Mouse (Mus musculus) fat pad, adult 2 months (tissue): ENCODE results near the gene C1qtnf1.

ENCODE experiments used
- DNase-seq: peaks from one replicate; pipeline ENCODE4 v3.0.0-alpha.2; 2011; ENCODE audit warnings: low read depth, low spot score; ENCODE audit errors: extremely low read depth

Gene C1qtnf1

GRCm38 (mm10) chr11:118469509-118470160 is 41.6 kb downstream of the C1qtnf1 start:
- DNase-seq: no peak

- no peak for DNase-seq
Observed at GRCm38 (mm10) chr11:118470234-118470966, 42.4 kb downstream of the C1qtnf1 start.

DNA sequence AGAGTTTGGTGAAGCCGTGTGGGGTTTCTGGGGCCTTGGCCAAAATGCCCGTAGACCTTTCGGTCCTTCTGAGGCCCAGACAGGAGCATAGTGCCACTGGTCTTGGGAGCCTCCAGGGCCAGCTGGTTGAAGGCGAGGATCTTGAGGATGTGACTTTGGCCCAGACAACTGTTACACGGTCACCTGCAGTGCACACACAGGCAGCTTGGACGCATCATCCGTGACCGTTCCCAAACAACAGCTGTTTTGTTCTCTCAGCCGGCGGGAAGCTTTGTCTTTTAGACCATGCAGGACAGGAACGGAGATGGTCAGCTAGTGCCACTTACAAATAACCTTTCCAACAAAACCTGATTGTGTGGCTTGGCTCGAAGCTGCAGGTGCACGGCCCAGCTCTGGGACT is 43.7 kb downstream of the C1qtnf1 start:
- DNase-seq: no peak

DNA sequence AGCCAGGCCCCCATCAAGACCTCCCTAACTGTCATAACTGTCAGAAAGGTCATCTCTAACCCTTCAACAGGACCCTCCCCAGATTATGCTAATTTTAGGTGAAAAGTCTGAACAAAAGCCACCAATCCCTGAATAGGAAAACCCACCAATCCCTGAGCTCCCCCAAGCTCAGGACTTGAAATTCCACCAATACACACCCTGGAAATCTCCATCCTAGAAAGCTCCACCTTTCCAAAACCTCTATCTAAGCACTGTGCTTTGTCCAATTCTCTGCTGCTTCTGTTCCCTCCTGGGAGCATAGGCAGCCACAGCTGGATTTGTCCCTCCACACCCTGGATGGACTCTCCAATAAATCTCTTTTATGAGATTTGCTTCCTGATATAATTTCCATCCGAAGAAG is 45.2 kb downstream of the C1qtnf1 start:
- no peak for DNase-seq

DNA sequence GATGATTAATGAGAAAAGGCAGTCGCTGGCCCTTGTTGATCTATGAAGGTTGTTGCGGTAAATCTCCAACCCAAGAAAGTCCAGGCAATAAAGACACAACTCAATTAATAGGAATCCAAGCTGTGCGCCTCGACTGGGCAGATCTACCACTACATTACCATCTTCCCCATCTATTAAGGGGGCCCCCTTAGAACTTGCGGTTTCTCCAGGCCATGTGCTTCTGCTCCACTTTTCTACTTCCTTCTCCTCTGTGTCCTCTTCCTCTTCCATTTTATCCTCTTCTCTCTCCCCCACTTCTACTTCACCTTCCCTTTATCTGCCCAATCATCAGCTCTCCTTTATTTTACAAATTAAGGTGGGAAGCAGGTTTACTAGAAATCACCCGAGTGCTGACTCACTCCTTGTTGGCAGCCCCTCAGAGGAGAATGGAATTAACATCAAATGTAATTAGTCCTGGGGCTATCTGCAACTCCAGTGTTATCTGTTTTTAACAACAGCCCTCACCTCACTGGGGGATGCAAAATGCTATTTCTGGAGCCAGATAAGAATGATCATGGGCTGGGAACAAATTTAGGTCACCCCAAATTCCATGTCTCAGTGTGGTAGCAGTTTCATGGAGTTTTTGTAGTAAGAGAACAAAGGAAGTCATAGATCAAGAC is 46.0 kb downstream of the C1qtnf1 start:
- no peak for DNase-seq

- no peak for DNase-seq
Observed at GRCm38 (mm10) chr11:118475496-118476083, 47.6 kb downstream of the C1qtnf1 start.

GRCm38 (mm10) chr11:118476396-118477373 is 48.7 kb downstream of the C1qtnf1 start, which contains the start of gene Engase:
TSS of gene Engase (plus strand) at chr11:118476829.
- peak; percentile 50 for DNase-seq

DNA sequence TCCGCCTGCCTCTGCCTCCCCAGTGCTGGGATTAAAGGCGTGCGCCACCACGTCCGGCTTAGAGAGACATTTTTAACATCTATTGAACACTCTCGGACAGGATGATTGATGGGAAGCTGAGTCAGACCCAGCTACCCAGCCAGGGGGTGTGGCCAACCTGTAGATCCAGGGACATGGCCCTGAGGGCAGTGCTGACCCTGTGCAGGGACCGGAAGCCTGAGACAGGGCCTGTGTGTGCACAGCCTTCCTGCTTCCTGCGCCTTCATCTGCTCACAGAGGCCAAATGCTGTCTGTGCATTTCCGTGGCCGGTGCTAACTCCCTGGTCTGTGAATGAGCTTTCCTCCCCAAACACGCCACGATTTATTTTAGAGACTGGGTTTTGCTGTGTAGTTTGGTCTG is 51.8 kb downstream of the C1qtnf1 start:
- no peak for DNase-seq

DNA sequence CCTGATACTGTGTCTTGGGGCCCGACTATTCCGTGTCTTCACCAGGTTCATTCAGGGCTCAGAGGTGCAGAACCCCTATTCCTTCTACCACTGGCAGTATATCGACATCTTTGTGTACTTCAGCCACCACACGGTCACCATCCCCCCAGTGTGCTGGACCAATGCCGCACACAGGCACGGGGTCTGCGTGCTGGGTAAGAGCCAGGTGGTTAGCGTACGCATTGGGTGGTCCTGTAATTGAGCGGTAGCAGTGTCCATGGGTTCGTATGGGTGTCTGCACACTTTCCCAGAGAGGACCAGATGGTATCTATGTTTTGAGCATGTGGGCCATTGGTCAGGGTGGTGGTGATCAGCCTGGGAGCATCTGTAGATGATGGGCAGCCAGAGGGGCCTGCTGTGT is 53.2 kb downstream of the C1qtnf1 start:
- no peak for DNase-seq

GRCm38 (mm10) chr11:118481751-118482150 is 53.7 kb downstream of the C1qtnf1 start:
- no peak for DNase-seq

DNA sequence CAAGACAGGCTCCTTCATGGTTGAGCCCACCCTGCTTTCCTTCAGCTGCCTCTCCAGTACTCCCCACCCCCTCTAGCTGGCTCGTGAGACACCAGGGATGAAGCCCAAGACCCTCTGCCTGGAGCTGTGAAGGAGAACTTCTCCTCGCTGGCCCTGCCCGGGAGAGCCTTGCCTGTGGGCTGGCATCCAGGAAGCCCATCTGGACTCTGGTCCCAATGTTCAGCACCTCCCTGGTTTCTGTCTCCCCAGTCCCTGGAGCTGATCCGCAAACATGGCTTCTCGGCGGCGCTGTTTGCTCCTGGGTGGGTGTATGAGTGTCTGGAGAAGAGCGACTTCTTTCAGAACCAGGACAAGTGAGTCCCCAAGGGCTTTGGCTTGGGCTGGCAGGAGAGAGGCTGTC is 56.2 kb downstream of the C1qtnf1 start:
- DNase-seq: no peak

- DNase-seq: no peak
Observed at GRCm38 (mm10) chr11:118485338-118485737, 57.3 kb downstream of the C1qtnf1 start.

DNA sequence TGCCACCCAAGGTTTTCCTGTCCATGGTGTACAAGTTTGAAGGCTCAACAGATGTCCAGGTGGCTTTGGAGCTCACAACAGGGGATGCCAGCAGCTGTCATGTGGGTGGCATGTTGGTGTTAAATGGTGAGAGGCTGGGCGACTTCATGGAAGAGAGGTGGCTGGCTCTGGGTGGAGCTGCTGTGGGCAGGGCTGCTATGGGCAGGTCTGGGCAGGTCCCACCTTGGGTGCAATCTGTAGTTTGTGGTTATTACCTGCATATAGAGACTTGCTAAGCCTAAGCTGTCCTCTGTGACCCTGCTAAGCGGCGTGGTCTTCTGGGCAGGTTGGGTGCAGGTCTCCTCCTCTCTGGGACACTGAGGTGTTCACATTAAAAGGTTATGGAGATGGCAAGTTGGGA is 57.8 kb downstream of the C1qtnf1 start:
- peak; percentile 31 for DNase-seq

DNA sequence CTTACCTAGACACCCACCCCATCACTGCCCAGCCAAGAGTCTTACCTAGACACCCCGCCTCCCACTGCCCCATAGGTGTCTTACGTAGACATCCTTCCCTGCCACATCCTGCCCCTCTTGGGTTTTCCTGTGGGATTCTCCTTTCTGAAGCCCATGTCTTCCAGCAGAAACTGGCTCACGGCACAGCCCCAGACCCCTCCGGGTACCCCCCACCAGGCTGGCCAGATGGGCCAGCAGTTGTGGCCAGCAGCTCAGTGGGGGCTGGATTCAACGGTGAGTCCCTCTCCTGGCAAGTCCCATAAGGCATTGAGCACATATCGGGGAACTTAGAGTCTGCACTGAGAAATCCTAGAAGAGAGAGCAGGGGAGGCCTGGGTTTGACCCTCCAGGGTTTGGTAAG is 58.3 kb downstream of the C1qtnf1 start:
- DNase-seq: no peak

DNA sequence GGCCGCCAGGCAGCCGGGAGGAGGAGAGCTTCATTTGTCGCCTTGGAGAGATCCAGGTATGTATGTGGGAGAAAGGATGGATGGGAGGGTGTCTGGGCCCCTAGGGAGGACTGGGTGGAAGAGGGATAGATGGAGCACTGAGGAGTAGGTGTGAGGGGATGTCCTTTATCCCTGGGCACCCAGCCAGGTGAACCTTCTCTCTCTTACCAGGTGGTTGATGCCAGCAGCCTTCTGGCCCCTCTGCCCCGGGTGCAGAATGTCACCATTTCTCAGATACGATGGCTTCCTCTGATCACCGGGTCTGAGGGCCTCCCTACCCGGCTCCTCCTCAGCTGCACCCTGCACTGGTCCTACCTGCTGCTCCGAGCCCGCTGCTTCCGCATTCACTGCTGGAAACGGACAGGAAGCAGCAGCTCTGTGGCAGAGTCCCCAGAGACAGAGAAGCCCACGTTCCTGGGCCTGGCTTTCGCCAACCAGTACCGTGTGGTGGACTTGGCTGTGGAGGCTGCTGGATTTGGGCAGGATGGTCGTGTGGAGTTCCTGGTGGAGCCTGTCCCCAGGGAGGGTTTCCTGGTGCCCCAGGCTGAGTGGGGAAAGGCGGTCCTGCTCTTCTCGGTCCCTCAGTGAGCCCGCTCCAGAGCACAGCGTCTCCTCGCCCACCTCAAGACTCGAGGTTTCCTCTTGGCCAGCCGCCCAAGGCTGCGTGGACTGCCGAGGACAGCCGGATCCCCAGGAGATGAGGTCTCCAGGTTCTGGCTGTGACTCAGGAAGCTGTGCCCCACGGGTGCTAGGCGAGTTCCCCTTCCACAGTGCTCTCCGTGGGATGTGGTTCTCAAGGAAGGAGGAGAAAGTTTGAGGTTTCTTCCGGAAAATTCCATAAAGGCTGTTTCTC is 59.1 kb downstream of the C1qtnf1 start:
- no peak for DNase-seq

DNA sequence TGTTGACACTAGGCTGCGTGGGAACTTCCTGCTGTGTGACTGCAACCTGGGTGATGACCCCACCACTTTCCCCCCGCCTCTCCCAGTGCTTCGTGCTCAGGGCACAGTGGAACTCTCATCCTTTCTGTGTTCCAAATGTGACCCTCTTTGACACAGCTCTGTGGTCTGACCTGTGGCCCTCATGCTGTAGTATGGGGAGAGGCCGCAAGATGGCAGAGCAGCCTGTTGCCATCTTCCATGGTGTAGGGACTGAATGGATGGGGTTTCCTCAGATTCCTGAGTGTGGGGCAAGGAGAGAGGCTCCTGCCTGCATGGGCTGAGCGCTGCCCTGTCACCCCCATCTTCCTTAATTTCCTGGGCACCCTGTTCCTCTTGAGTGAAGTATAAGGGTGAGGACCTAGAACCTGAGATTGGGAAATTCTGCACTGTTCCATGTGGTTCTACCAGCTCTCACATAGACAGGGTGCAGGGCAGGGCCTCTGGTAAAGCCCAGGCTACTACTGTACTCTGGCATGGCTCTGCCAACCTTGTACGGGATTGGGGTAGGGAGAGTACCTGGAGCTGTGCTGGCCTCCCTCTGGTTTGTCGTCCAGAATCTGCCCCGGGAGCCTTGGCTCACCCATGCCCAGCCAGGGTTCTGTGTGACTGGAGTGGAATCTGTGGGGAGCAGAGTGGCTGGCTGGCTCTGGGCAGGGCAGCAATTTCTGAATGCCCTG is 60.3 kb downstream of the C1qtnf1 start:
- DNase-seq: no peak

DNA sequence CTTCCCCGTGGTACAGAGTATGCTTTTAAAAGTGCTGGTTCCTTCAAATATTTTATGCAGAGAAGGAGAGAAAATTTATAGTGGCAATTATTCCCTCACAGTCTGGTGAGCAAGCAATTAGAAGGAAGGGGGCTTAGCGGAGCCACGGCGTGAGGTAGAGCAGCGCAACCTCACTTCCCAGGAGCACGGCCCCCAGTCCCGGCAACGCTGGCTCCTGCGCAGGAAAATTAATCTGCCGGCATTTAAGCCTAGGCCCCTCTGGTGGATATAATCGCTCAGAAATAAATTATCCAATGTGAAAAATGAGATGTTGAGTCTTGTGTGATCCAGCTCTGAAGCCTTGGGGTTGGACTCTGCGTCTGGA is 60.9 kb downstream of the C1qtnf1 start:
- DNase-seq: no peak

- DNase-seq: no peak
Observed at GRCm38 (mm10) chr11:118490566-118491218, 62.7 kb downstream of the C1qtnf1 start.
